Mouse (Mus musculus) hindbrain, embryonic 11.5 days (tissue): ENCODE measurements around the gene A630076J17Rik. TPM values are rescaled to one million over a fixed set of nuclear protein-coding genes. Genes with fewer than 3 reads are reported as not detected.

ENCODE experiments used
- ATAC-seq: fragments of 200-750 bp; cut with Nextera tagmentation; 2 replicates; pipeline ENCODE4 v1.8.0; 2017; ENCODE audit warnings: mild to moderate bottlenecking, moderate TSS enrichment, moderate library complexity; ENCODE audit not compliant: low FRiP score
- DNase-seq: peaks from one replicate; pipeline ENCODE4 v3.0.0-alpha.2; 2015; ENCODE audit warnings: low spot score
- H3K27ac ChIP-seq: fragments of 300-500 bp; sonication (generic); 2 replicates; pipeline ENCODE4 v1.5.1; 2014; ENCODE audit warnings: mild to moderate bottlenecking, low read depth, low read length
- H3K27me3 ChIP-seq: fragments of 300-500 bp; sonication (generic); 2 replicates; pipeline ENCODE4 v1.6.1; 2014; ENCODE audit warnings: mild to moderate bottlenecking, low read length, moderate library complexity, mixed read lengths; ENCODE audit not compliant: control insufficient read depth, insufficient read depth
- H3K36me3 ChIP-seq: fragments of 300-500 bp; sonication (generic); 2 replicates; pipeline ENCODE4 v1.6.1; 2014; ENCODE audit warnings: mild to moderate bottlenecking, low read length, moderate library complexity, mixed read lengths; ENCODE audit not compliant: control insufficient read depth, insufficient read depth
- H3K4me1 ChIP-seq: fragments of 300-500 bp; sonication (generic); replicated peaks from 2 replicates; pipeline ENCODE4 v1.6.1; 2014; ENCODE audit warnings: low read length, mixed read lengths; ENCODE audit not compliant: control insufficient read depth, insufficient read depth
- H3K4me2 ChIP-seq: fragments of 300-500 bp; sonication (generic); replicated peaks from 2 replicates; pipeline ENCODE4 v1.6.1; 2014; ENCODE audit warnings: mild to moderate bottlenecking, low read depth, low read length
- H3K4me3 ChIP-seq: fragments of 300-500 bp; sonication (generic); 2 replicates; pipeline ENCODE4 v1.5.1; 2014; ENCODE audit warnings: low read depth, low read length
- H3K9ac ChIP-seq: fragments of 300-500 bp; sonication (generic); 2 replicates; pipeline ENCODE4 v1.6.1; 2014; ENCODE audit warnings: low read depth, low read length
- H3K9me3 ChIP-seq: fragments of 300-500 bp; sonication (generic); 2 replicates; pipeline ENCODE4 v1.6.1; 2016; ENCODE audit warnings: low read length; ENCODE audit not compliant: control insufficient read depth
- WGBS: fragments of 180-500 bp; shearing (Covaris S2); extraction: QIAGEN DNeasy Blood & Tissue Kit; methylation state at CpG from one replicate; pipeline ENCODE4 v1.1.7; 2014; 5-methylcytosine and 5-hydroxymethylcytosine counted together
- polyA plus RNA-seq: library from polyadenylated mRNA; unstranded; fragments of >200 nt; fragmentation: Nextera tagmentation; extraction: Ambion mirVana; gene quantifications from 2 replicates; pipeline ENCODE4 v1.2.1, GENCODE M21; 2014

Gene A630076J17Rik
- polyA plus RNA-seq, 1 experiment from 2014 or later: not detected

DNA sequence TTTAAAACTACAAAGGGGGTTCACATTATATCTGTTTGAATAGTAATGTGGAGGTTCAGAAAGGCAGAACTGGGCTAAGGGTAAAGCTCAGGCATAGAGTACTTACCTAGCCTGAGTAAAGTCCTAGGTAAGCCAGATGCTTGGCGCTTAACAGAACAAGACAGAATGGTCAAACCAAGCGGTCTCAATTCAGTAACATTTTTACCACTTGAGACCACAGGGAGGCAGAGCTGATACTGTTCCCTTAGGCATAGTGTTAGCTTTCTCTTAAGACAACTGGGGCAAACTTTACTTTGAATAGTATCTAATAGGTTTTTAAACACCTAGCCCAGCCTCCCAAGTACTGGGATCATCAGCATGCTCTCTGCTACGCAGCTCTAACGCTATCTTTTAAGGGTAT lies 45.6 kb downstream of the A630076J17Rik start:
- DNase-seq: no peak
- no peaks in the 10 kb centered on the region for H3K27me3 ChIP-seq
- H3K9me3 ChIP-seq: no peaks in the 10 kb centered on the region
- no peak overlapping the region for H3K27ac ChIP-seq
- no peak overlapping the region for H3K4me2 ChIP-seq
- ATAC-seq: no peak
- no peaks in the 10 kb centered on the region for H3K36me3 ChIP-seq
- H3K4me1 ChIP-seq: no peaks in the 10 kb centered on the region
- WGBS: 61% methylated on average over 4 of the region's 4 CpGs
- H3K9ac ChIP-seq: no peak overlapping the region
- no peak overlapping the region for H3K4me3 ChIP-seq

GRCm38 (mm10) chr3:107276626-107277025 lies 46.2 kb downstream of the A630076J17Rik start:
- no peak overlapping the region for H3K9ac ChIP-seq
- H3K9me3 ChIP-seq: no peaks in the 10 kb centered on the region
- WGBS: 89% methylated on average over 3 of the region's 3 CpGs
- no peak overlapping the region for H3K4me3 ChIP-seq
- no peaks in the 10 kb centered on the region for H3K4me1 ChIP-seq
- H3K36me3 ChIP-seq: no peaks in the 10 kb centered on the region
- H3K27ac ChIP-seq: no peak overlapping the region
- no peaks in the 10 kb centered on the region for H3K27me3 ChIP-seq
- no peak overlapping the region for H3K4me2 ChIP-seq
- ATAC-seq (no peak), DNase-seq (no peak)

DNA sequence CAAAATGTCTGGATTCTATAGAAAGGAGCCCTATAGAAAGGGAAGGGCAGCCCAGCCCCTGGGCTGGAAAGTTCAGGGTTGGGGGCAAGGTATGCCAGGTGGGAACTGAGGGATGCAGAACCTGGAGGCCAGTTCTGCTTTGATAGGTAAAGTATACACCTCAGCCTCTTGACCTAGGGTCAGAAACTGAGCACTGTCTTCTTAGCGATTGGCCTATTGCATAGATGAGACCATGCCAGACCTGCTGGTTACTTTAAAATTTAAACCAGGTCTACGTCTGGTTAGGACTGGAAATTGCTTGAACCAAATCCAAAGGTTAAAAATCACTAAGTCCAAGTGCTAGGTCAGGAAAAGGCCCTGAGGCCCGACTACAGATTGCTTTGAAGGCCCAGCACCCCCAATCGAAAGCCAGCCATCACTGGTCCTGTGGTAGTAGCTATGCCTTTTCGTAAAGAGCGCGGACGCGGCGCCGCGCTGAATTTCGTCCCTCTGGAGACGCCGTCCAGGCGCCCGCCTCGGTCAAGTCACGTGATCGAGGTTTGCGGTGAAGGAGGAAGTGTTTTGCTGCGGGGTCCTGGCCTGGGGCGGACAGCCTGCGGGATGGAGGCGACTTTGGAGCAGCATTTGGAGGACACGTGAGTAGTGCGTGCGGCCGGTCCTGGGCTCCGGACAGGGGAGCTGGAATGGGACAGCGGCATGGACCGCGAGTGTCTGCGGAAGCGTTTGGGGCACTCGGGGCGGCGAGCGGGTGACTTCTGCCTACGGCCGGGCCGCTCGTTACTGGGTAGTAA lies 48.3 kb downstream of the A630076J17Rik start, which contains the start of gene Lamtor5:
Gene Lamtor5 (plus strand): TSS at position 380 of the 791 bp plus-strand sequence.
- Histone ChIP-seq H3K9ac (peak within 1 kb of the TSS; percentile 73), H3K4me1 (no peaks in the 10 kb centered on the region), H3K4me2 (peak within 1 kb of the TSS; percentile 56), H3K27ac (no peak within 1 kb of the TSS), H3K4me3 (peak within 1 kb of the TSS; percentile 92), H3K36me3 (peaks cover 3% of the 10 kb centered on the region; the same call in 1 of the 2 replicates), H3K9me3 (no peaks in the 10 kb centered on the region), H3K27me3 (no peaks in the 10 kb centered on the region)
- peak; percentile 94 for DNase-seq
- 4% methylated on average over 43 of the region's 43 CpGs for WGBS
- peak; percentile 91 for ATAC-seq

Other genes starting within 250 kb of the A630076J17Rik start
- gene Kcna3, start 194.4 kb upstream of the A630076J17Rik start, polyA plus RNA-seq: 4.6 and 4.7 TPM in 2 replicates
- gene Kcna2, start 129.5 kb upstream of the A630076J17Rik start, polyA plus RNA-seq: 0.21 and 0.32 TPM in 2 replicates
- not detected in 2 replicates for gene Kcna10, start 47.6 kb upstream of the A630076J17Rik start, polyA plus RNA-seq
- gene Cym, start 8.9 kb upstream of the A630076J17Rik start, polyA plus RNA-seq: not detected in 2 replicates
- gene Prok1, start 9.1 kb downstream of the A630076J17Rik start, polyA plus RNA-seq: 0.06 TPM in 1 of 2 replicates, not detected in the other
- gene Lamtor5, start 48.2 kb downstream of the A630076J17Rik start, polyA plus RNA-seq: 203 TPM in 2 replicates
- gene Slc16a4, start 60.6 kb downstream of the A630076J17Rik start, polyA plus RNA-seq: 2.2 and 4.0 TPM in 2 replicates
- gene Rbm15, start 103.1 kb downstream of the A630076J17Rik start, polyA plus RNA-seq: 16.3 and 19.5 TPM in 2 replicates
- 0.22 and 0.25 TPM in 2 replicates for gene Kcnc4, start 228.9 kb downstream of the A630076J17Rik start, polyA plus RNA-seq